Mouse (Mus musculus) heart, embryonic 11.5 days (tissue): ENCODE measurements around the gene Atg14. TPM values are rescaled to one million over a fixed set of nuclear protein-coding genes. Genes with fewer than 3 reads are reported as not detected.
"Not testable (repeated sequence)": the region's sequence is repeated elsewhere in the genome, so short reads cannot be mapped to it uniquely, and the experiment has no call there.

Experiments
- ATAC-seq: fragments of 200-750 bp; cut with Nextera tagmentation; replicated peaks from 2 replicates; pipeline ENCODE4 v1.8.0; 2017; ENCODE audit warnings: moderate library complexity; ENCODE audit not compliant: insufficient number of reproducible peaks, low FRiP score, low TSS enrichment
- H3K27ac ChIP-seq: fragments of 300-500 bp; sonication (generic); 2 replicates; pipeline ENCODE4 v1.5.1; 2014; ENCODE audit warnings: mild to moderate bottlenecking, low read depth, low read length
- H3K27me3 ChIP-seq: fragments of 300-500 bp; sonication (generic); 2 replicates; pipeline ENCODE4 v1.6.1; 2014; ENCODE audit warnings: mild to moderate bottlenecking, low read length, mixed read lengths; ENCODE audit not compliant: control insufficient read depth, insufficient read depth
- H3K36me3 ChIP-seq: fragments of 300-500 bp; sonication (generic); 2 replicates; pipeline ENCODE4 v1.6.1; 2014; ENCODE audit warnings: mild to moderate bottlenecking, low read length, moderate library complexity, mixed read lengths; ENCODE audit not compliant: control insufficient read depth, insufficient read depth
- H3K4me1 ChIP-seq: fragments of 300-500 bp; sonication (generic); 2 replicates; pipeline ENCODE4 v1.6.1; 2014; ENCODE audit warnings: low read length; ENCODE audit not compliant: control insufficient read depth, insufficient read depth
- H3K4me2 ChIP-seq: fragments of 300-500 bp; sonication (generic); 2 replicates; pipeline ENCODE4 v1.6.1; 2014; ENCODE audit warnings: mild to moderate bottlenecking, moderate library complexity
- H3K4me3 ChIP-seq: fragments of 300-500 bp; sonication (generic); 2 replicates; pipeline ENCODE4 v1.5.1; 2014; ENCODE audit warnings: low read depth, low read length
- H3K9ac ChIP-seq: fragments of 300-500 bp; sonication (generic); 2 replicates; pipeline ENCODE4 v1.6.1; 2014; ENCODE audit warnings: mild to moderate bottlenecking, low read depth, low read length, moderate library complexity
- H3K9me3 ChIP-seq: fragments of 300-500 bp; sonication (generic); replicated peaks from 2 replicates; pipeline ENCODE4 v1.6.1; 2016; ENCODE audit warnings: low read length; ENCODE audit not compliant: control insufficient read depth
- WGBS: fragments of 180-500 bp; shearing (Covaris S2); extraction: QIAGEN DNeasy Blood & Tissue Kit; methylation state at CpG from one replicate; pipeline ENCODE4 v1.1.7; 2014; ENCODE audit not compliant: insufficient replicate concordance; 5-methylcytosine and 5-hydroxymethylcytosine counted together
- polyA plus RNA-seq: library from polyadenylated mRNA; unstranded; fragments of >200 nt; fragmentation: Nextera tagmentation; extraction: Ambion mirVana; gene quantifications from 2 replicates; pipeline ENCODE4 v1.2.1, GENCODE M21; 2014

The Atg14 gene
- polyA plus RNA-seq, 1 experiment from 2014 or later, result 9.6 TPM

DNA sequence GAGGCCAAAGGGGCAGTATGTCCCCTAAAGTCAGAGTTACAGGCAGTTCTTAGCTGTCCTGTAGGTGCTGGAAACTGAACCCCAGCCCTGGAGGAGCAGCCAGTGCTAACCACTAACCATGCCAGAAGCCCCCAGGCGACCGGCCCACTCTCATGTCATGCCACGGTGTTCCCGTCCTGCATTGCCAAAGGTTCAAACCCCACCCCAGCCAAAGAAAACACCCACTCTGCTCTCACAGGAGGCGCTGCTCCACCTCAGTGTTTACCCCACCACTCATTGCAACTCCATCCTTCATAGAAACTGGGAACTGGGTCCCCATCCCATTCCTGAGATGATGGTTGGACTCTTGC lies 36.3 kb downstream of the Atg14 start:
- ATAC-seq, result no peak
- Histone ChIP-seq H3K27me3 (no peaks in the 10 kb centered on the region), H3K36me3 (peaks cover 2% of the 10 kb centered on the region; the same call in 1 of the 2 replicates), H3K4me1 (peaks cover 21% of the 10 kb centered on the region), H3K9me3 (no peaks in the 10 kb centered on the region), H3K27ac (peak overlapping the region; percentile 85), H3K4me2 (0 out of 2 replicates have a peak overlapping the region, but pooled peaks have one; percentile 14), H3K9ac (peak overlapping the region; percentile 52; the same call in 1 of the 2 replicates), H3K4me3 (no peak overlapping the region)
- WGBS, result 78% methylated on average over 5 of the region's 5 CpGs

DNA sequence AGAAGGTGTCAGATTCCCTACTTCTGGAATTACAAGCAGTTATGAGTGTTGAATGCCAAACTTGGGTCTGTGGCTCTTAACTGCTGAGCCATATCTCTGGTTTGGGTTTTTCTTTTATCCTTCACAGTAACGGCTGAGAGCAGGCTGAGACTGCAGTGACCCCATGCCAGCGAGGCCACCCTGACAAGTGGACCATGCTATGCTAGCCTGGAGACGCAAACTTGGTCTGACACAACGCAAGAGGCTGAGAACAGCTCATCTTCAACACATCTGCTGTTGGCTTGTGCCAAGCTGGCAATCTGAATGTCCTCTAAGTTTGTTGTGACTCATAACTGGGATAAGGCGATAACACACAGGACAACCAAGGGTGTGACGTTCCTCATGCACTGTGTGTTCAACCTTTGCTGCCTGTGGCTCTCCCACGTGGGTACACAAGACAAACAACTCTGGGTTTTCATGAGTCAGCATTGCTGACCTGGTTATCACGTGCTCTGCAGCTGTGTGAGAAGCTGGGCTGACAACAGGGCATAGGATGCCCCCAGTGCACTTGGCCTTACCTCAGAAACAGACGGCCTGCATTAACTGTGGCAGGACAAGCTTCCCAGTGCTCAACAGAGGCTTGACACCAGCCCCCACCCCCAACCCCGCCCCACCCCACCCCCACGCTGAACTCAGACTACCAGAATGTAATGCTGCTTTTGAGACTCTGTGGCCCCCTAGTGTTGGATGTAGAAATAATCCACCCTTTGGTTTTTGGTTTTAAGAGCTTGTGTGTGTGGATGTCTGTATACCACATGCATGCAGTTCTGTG lies 36.9 kb downstream of the Atg14 start:
- H3K4me1 ChIP-seq, result peaks cover 21% of the 10 kb centered on the region
- no peaks in the 10 kb centered on the region for H3K9me3 ChIP-seq
- no peak overlapping the region for H3K4me3 ChIP-seq
- no peaks in the 10 kb centered on the region for H3K27me3 ChIP-seq
- peak overlapping the region; percentile 34 for H3K4me2 ChIP-seq
- peak; percentile 94 for ATAC-seq
- 25% methylated on average over 11 of the region's 11 CpGs for WGBS
- H3K27ac ChIP-seq, result peak overlapping the region; percentile 85
- H3K9ac ChIP-seq, result peak overlapping the region; percentile 52; the same call in 1 of the 2 replicates
- peaks cover 2% of the 10 kb centered on the region; the same call in 1 of the 2 replicates for H3K36me3 ChIP-seq

DNA sequence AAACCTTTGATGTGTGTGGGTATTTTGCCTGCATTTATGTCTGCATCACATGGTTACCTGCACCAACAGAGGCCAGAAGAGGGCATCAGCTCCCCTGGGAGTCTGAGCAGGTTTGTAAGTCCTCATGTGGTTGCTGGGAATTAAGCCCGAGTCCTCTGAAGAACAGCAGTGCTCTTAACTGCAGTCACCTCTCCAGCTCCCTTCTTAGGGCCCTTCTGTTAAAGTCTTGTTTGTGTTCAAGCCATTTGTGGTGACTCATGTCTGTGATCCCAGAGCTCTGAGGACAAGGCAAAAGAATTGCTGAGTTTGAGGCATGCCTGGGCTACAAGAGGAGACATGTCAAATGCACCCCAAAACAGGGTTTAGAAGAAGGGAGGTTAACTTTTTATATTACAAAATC lies 38.0 kb downstream of the Atg14 start:
- H3K9ac ChIP-seq, result 0 out of 2 replicates have a peak overlapping the region, but pooled peaks have one; percentile 8
- peaks cover 25% of the 10 kb centered on the region for H3K4me1 ChIP-seq
- no peaks in the 10 kb centered on the region for H3K9me3 ChIP-seq
- H3K27me3 ChIP-seq, result no peaks in the 10 kb centered on the region
- no peak for ATAC-seq
- H3K4me3 ChIP-seq, result no peak overlapping the region
- WGBS, result 75% methylated on average over 1 of the region's 1 CpGs
- peaks cover 2% of the 10 kb centered on the region; the same call in 1 of the 2 replicates for H3K36me3 ChIP-seq
- H3K27ac ChIP-seq, result peak overlapping the region; percentile 85
- H3K4me2 ChIP-seq, result no peak overlapping the region

DNA sequence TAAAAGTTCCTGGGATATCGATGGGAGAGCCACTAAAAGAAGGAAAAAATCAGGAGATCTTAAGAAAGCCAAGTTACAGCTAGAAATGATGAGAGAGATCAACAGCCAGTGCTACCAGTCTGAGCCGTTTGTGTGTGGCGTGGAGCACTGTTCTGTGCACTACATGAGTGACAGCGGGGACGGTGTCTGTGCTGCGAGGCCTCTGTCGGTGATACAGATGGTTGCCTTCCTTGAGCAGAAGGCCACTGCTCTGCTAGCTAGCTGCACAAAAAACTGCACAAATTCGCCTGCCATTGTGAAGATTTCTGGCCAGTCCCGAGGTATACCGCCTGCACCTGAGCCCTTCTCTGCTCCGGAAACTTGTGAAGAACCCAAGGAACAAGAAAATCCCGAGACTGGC lies 40.9 kb downstream of the Atg14 start:
- 91% methylated on average over 11 of the region's 12 CpGs for WGBS
- peaks cover 37% of the 10 kb centered on the region for H3K4me1 ChIP-seq
- H3K27ac ChIP-seq, H3K27me3 ChIP-seq, ATAC-seq, H3K36me3 ChIP-seq, H3K9ac ChIP-seq, H3K4me3 ChIP-seq, H3K9me3 ChIP-seq, H3K4me2 ChIP-seq: not testable (repeated sequence)

DNA sequence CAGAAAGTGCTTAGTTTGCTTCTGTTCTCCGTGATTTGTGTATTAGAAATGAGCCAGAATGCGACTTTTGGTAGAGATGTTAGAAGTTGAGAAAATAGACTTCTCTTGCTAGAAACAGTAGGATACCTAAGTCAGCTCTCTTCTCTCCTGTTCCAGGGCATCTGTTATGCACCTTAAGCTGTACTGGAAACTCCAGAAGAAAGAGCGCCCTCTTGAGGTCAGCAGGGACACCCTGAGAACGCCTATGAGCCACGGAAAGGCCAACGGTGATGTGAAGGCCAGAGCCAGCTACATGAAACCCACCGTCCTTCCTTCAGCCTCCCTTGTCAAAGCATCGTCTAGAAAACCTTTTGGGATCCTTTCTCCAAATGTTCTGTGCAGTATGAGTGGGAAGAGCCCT lies 41.4 kb downstream of the Atg14 start:
- Histone ChIP-seq H3K9me3 (no peaks in the 10 kb centered on the region), H3K4me2 (no peak overlapping the region), H3K27ac (no peak overlapping the region), H3K9ac (no peak overlapping the region), H3K36me3 (peaks cover 2% of the 10 kb centered on the region; the same call in 1 of the 2 replicates), H3K27me3 (no peaks in the 10 kb centered on the region), H3K4me3 (no peak overlapping the region), H3K4me1 (peaks cover 31% of the 10 kb centered on the region)
- ATAC-seq, result no peak
- 34% methylated on average over 8 of the region's 8 CpGs for WGBS

DNA sequence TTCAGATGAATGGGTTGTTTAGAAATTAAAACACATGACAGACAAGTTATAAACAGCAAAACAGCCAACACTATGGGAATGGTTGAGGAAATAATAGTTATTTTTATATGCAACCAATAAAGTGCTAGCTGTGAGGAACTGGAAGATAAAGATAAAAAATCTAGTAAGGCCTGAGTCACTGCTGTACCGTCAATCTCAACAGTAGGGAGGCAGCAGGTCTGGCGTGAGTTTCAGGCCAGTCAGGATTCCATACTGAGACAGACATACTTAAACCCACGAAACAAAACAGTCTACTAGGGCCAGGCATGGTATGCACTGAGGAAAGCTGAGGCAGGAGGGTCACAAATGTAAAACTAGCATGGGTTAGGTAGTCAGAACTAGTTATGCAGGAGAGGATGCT lies 42.2 kb downstream of the Atg14 start:
- no peak overlapping the region for H3K4me2 ChIP-seq
- H3K36me3 ChIP-seq, result peaks cover 2% of the 10 kb centered on the region; the same call in 1 of the 2 replicates
- no peaks in the 10 kb centered on the region for H3K9me3 ChIP-seq
- peaks cover 24% of the 10 kb centered on the region for H3K4me1 ChIP-seq
- WGBS, result 64% methylated on average over 3 of the region's 3 CpGs
- H3K4me3 ChIP-seq, result no peak overlapping the region
- no peak overlapping the region for H3K9ac ChIP-seq
- peak overlapping the region; percentile 24; the same call in 1 of the 2 replicates for H3K27ac ChIP-seq
- H3K27me3 ChIP-seq, result no peaks in the 10 kb centered on the region
- no peak for ATAC-seq

DNA sequence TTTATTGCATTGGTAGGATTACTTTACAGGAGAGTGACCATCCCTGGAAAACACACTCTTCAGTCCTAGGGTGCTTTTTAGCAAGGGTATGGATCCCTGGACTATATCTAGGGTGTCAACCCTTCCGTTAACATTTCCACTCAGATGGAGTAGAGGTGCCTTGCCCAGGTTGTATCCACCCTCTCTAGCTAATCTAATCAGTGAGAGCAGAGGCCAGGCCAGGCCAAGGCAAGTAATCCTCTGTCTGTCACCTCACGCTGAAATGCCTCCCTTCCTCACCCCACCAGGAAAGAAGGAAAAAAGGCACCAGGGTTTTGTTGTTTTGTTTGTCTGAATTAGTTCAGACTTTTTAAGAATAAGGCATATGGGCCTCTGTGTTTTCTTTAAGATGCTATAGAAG lies 42.6 kb downstream of the Atg14 start:
- H3K9me3 ChIP-seq, result no peaks in the 10 kb centered on the region
- H3K9ac ChIP-seq, result no peak overlapping the region
- ATAC-seq, result peak; percentile 78
- WGBS, result 18% methylated on average over 2 of the region's 2 CpGs
- H3K36me3 ChIP-seq, result peaks cover 2% of the 10 kb centered on the region; the same call in 1 of the 2 replicates
- no peak overlapping the region for H3K4me3 ChIP-seq
- no peak overlapping the region for H3K4me2 ChIP-seq
- no peaks in the 10 kb centered on the region for H3K27me3 ChIP-seq
- H3K27ac ChIP-seq, result peak overlapping the region; percentile 24; the same call in 1 of the 2 replicates
- peaks cover 19% of the 10 kb centered on the region for H3K4me1 ChIP-seq

DNA sequence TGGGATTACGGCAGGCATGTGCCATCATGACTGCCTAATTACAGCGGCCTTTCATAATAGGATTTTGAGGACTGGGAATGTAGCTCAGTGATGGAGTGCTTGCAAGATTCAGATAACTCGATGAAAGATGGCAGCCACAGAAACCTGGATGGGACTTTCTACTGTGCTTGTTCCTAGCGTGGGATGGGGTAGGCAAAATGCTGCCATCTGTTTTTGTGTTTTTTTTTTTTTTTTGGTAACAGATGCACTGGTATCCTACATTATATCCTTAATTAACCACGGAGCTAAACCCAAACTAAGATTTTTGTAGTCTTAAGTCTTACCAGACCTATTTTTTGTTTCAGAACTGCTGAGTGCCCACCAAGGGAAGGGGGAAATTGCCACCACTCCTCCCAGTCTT lies 44.6 kb downstream of the Atg14 start:
- no peak overlapping the region for H3K27ac ChIP-seq
- no peak overlapping the region for H3K9ac ChIP-seq
- no peaks in the 10 kb centered on the region for H3K36me3 ChIP-seq
- no peak for ATAC-seq
- 84% methylated on average over 5 of the region's 5 CpGs for WGBS
- H3K4me3 ChIP-seq, result no peak overlapping the region
- no peak overlapping the region for H3K4me2 ChIP-seq
- no peaks in the 10 kb centered on the region for H3K9me3 ChIP-seq
- H3K4me1 ChIP-seq, result peaks cover 28% of the 10 kb centered on the region
- H3K27me3 ChIP-seq, result no peaks in the 10 kb centered on the region

DNA sequence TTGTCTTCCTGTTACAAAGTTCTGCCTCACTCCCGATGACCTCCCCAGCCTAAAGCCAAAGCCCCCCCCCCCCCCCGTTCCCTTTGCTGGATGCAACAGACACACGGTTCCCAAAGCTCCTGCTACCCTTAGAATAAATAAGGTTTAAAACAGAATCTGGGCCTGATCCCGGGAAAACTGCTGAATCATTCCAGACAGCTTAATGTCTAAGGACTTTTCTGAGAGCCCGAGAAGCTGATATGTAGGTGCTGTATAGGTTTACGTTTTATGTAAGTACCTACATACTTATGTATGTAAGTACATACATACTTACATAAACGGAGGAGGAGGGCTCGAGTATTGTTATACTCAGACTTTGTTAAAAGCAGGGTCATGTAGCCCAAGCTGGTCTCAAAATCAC lies 45.1 kb downstream of the Atg14 start:
- Histone ChIP-seq H3K36me3 (no peaks in the 10 kb centered on the region), H3K27ac (no peak overlapping the region), H3K27me3 (no peaks in the 10 kb centered on the region), H3K4me1 (peaks cover 28% of the 10 kb centered on the region), H3K4me3 (no peak overlapping the region), H3K9me3 (no peaks in the 10 kb centered on the region), H3K4me2 (no peak overlapping the region), H3K9ac (no peak overlapping the region)
- no peak for ATAC-seq
- 69% methylated on average over 8 of the region's 8 CpGs for WGBS
